Mouse (Mus musculus) liver, embryonic 15.5 days (tissue): ENCODE results near the gene Vmn1r217. TPM values are rescaled to one million over a fixed set of nuclear protein-coding genes. Genes with fewer than 3 reads are reported as not detected.

Experiments
- polyA plus RNA-seq: library from polyadenylated mRNA; unstranded; fragments of >200 nt; fragmentation: Nextera tagmentation; extraction: Ambion mirVana; gene quantifications from 2 replicates; pipeline ENCODE4 v1.2.1, GENCODE M21; 2015

The Vmn1r217 gene
- polyA plus RNA-seq, 1 experiment from 2014 or later, result not detected

Other genes with a start within 250 kb of the Vmn1r217 start
- gene Vmn1r212, start 234.0 kb downstream of the Vmn1r217 start, polyA plus RNA-seq, result not detected in 2 replicates
- gene Vmn1r213, start 110.6 kb downstream of the Vmn1r217 start, polyA plus RNA-seq, result not detected in 2 replicates
- not detected in 2 replicates for gene Vmn1r214, start 87.8 kb downstream of the Vmn1r217 start, polyA plus RNA-seq
- gene Vmn1r215, start 50.2 kb downstream of the Vmn1r217 start, polyA plus RNA-seq, result not detected in 2 replicates
- gene Vmn1r218, start 14.9 kb upstream of the Vmn1r217 start, polyA plus RNA-seq, result not detected in 2 replicates
- gene Vmn1r219, start 41.1 kb upstream of the Vmn1r217 start, polyA plus RNA-seq, result not detected in 2 replicates
- not detected in 2 replicates for gene Vmn1r220, start 69.7 kb upstream of the Vmn1r217 start, polyA plus RNA-seq
- not detected in 2 replicates for gene Vmn1r221, start 95.9 kb upstream of the Vmn1r217 start, polyA plus RNA-seq
- gene Vmn1r222, start 117.7 kb upstream of the Vmn1r217 start, polyA plus RNA-seq, result not detected in 2 replicates
- not detected in 2 replicates for gene Vmn1r223, start 128.9 kb upstream of the Vmn1r217 start, polyA plus RNA-seq